Mouse (Mus musculus): ENCODE measurements around the gene Nosip.
"Not testable (repeated sequence)": the region's sequence is repeated elsewhere in the genome, so short reads cannot be mapped to it uniquely, and the experiment has no call there.

Gene Nosip

GRCm38 (mm10) chr7:45112529-45112928 is 50.3 kb downstream of the Nosip start:
- no peak for DNase-seq (ENCODE audit: low spot score)

DNA sequence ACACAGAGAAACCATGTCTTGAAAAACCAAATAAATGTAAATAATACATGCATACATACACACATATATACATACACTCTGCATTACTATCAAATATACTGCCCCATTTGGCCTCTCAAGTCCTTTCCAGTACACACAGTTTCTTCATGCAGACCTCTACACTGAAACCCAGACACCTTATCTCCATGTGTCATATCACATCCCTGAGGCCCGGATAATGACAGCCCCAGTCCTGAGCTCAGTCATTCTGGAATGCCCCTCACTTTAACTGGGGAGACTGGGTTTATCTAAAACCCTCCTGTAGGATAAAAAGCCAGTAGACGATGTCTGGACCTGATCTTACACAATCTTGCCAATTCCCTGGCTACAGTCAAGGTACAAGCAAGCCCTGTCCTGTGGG is 51.2 kb downstream of the Nosip start:
- no peak for DNase-seq (ENCODE audit: low spot score)

GRCm38 (mm10) chr7:45117566-45117965 is 55.3 kb downstream of the Nosip start:
- DNase-seq (ENCODE audit: low spot score): no peak

DNA sequence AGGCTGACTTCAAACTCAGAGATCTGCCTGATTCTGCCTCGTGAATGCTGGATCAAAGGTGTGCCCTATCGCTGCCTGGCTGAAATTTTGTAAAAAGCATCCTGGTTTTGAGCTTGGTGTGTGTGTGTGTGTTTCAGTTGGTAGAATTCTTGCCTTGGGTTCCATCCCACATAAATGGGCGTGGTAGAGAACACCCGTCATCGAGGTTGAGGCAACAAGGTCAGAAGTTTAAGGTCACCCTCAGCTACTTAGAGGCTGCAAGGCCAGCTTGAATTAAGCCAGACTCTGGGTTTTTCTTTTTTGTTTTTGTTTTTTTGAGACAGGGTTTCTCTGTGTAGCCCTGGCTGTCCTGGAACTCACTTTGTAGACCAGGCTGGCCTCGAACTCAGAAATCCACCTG is 56.1 kb downstream of the Nosip start:
- no peak for DNase-seq (ENCODE audit: low spot score)

GRCm38 (mm10) chr7:45119780-45120709 is 57.8 kb downstream of the Nosip start:
- DNase-seq (ENCODE audit: low spot score): no peak

- no peak for DNase-seq (ENCODE audit: low spot score)
Measured at GRCm38 (mm10) chr7:45121404-45121803, 59.2 kb downstream of the Nosip start.

DNA sequence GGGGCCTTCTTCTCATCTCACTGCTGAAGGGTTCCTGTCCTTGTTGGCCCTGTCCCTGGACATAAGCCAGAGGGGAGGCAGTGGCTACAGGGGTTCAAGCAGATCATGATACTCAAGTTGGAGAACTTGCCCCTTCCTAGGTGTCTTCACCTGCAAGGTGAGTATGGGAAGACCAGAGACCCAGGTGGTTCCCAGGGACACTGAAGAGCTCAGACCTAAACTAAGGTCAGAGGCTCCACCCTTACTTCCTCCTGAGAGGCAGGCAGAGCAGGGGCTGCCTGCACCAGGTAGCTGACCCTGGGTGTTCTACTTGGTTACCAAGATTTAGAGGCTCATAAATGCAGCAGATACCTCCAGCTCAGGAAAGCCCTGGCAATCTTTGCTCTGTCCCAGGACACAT is 59.7 kb downstream of the Nosip start:
- no peak for DNase-seq (ENCODE audit: low spot score)

GRCm38 (mm10) chr7:45122561-45123185 is 60.4 kb downstream of the Nosip start:
- DNase-seq (ENCODE audit: low spot score): no peak

GRCm38 (mm10) chr7:45123186-45123570 is 60.9 kb downstream of the Nosip start:
- DNase-seq (ENCODE audit: low spot score): no peak

DNA sequence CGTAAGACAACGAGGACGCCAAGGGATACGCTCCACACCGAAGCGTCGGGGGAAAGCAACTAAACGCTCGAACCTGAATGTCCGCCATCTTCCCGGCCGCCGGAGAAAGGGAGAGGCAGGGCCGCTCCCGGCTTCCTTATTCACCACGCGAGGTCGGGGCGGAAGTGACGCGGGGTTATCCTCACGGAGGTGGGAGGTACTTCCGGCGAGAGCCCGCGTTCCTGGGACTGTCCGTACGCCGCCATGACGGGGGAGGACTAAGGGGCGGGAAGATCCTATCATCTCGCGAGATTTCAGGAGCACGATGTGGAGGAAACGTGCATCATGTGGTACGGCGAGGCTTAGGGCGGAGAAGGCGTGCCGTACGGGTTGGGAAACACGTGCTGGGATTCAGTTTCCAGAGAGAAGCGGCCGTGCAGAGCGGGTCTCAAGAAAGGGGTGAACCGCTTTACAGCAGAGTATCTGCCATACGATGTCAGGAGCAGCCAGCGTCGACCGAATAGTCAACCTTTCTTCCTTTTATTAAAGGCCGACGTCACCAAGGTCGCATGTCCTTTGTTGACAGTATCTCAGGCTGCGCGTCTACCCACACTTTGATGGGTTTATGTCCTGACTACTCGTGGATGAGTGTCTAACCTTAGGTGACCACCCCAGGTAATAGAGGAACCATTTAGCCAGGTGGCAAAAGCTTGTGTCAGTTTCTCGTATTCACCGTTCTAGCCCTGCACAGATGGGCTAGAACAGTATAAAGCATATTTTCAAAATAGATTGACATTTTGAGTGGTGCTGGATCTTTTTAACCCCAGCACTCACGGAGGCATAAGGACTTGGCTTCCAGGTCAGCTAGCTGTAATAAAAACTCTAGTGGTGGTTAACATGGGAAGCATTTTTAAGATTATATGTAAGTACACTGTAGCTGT is 62.3 kb downstream of the Nosip start, which contains the start of gene Rps11:
Rps11 (minus strand) TSS at position 216 of the 920 bp plus-strand sequence.
- peak; percentile 100 for DNase-seq (ENCODE audit: low spot score)

DNA sequence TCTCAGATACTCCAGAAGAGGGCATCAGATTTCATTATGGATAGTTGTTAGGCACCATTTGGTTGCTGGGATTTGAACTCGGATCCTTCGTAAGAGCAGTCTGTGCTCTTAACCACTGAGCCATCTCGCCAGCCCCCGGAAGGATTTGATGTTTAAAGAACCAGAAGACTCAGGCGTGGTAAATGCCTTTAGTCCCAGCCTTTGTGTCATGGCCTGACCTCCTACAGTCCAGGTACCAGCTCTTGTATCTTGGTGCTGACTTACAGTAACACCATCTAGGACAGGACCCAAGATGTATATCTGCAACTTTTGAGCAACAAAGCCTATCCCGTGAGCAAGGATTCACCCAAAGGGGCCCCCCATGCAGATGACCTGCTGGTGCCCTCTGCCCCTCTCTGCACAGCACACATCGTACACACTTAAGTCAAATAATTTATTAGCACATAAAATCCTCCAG is 62.9 kb downstream of the Nosip start:
- DNase-seq (ENCODE audit: low spot score): peak; percentile 81

GRCm38 (mm10) chr7:45125649-45126048 is 63.4 kb downstream of the Nosip start:
- not testable (repeated sequence) for DNase-seq (ENCODE audit: low spot score)

GRCm38 (mm10) chr7:45126147-45126843 is 64.1 kb downstream of the Nosip start:
- no peak for DNase-seq (ENCODE audit: low spot score)

- DNase-seq (ENCODE audit: low spot score): no peak
Measured at GRCm38 (mm10) chr7:45126844-45127699, 64.8 kb downstream of the Nosip start.
